Mouse (Mus musculus) neural tube, embryonic 14.5 days (tissue): Measurements from ENCODE around the gene Atp7a. TPM values are rescaled to one million over a fixed set of nuclear protein-coding genes. Genes with fewer than 3 reads are reported as not detected.
"Not testable (repeated sequence)": the region's sequence is repeated elsewhere in the genome, so short reads cannot be mapped to it uniquely, and the experiment has no call there.

Experiments used
- ATAC-seq: fragments of 200-750 bp; cut with Nextera tagmentation; 2 replicates; pipeline ENCODE4 v1.8.0; 2017; ENCODE audit warnings: low read depth, mild to moderate bottlenecking, moderate TSS enrichment, moderate library complexity
- H3K27ac ChIP-seq: fragments of 300-500 bp; sonication (generic); 2 replicates; pipeline ENCODE4 v1.5.1; 2014; ENCODE audit warnings: low read depth, mild to moderate bottlenecking, control low read depth, low read length, moderate library complexity, mixed read lengths
- H3K27me3 ChIP-seq: fragments of 300-500 bp; sonication (generic); 2 replicates; pipeline ENCODE4 v1.6.1; 2014; ENCODE audit warnings: low read length; ENCODE audit not compliant: control insufficient read depth, insufficient read depth
- H3K36me3 ChIP-seq: fragments of 300-500 bp; sonication (generic); 2 replicates; pipeline ENCODE4 v1.6.1; 2014; ENCODE audit warnings: low read length, mixed read lengths; ENCODE audit not compliant: control insufficient read depth, insufficient read depth
- H3K4me1 ChIP-seq: fragments of 300-500 bp; sonication (generic); 2 replicates; pipeline ENCODE4 v1.6.1; 2014; ENCODE audit warnings: low read length; ENCODE audit not compliant: control insufficient read depth, insufficient read depth
- H3K4me2 ChIP-seq: fragments of 300-500 bp; sonication (generic); 2 replicates; pipeline ENCODE4 v1.6.1; 2014; ENCODE audit warnings: mild to moderate bottlenecking, low read depth, low read length, control low read depth
- H3K4me3 ChIP-seq: fragments of 300-500 bp; sonication (generic); 2 replicates; pipeline ENCODE4 v1.5.1; 2014; ENCODE audit warnings: low read depth, low read length, control low read depth, mixed read lengths
- H3K9ac ChIP-seq: fragments of 300-500 bp; sonication (generic); replicated peaks from 2 replicates; pipeline ENCODE4 v1.6.1; 2014; ENCODE audit warnings: low read depth, mild to moderate bottlenecking, control low read depth, low read length, mixed read lengths
- H3K9me3 ChIP-seq: fragments of 300-500 bp; sonication (generic); 2 replicates; pipeline ENCODE4 v1.6.1; 2016; ENCODE audit warnings: low read length; ENCODE audit not compliant: control insufficient read depth
- WGBS: fragments of 180-500 bp; shearing (Covaris S2); extraction: QIAGEN DNeasy Blood & Tissue Kit; methylation state at CpG from one replicate; pipeline ENCODE4 v1.1.7; 2014; 5-methylcytosine and 5-hydroxymethylcytosine counted together
- polyA plus RNA-seq: library from polyadenylated mRNA; unstranded; fragments of >200 nt; fragmentation: Nextera tagmentation; extraction: Ambion mirVana; gene quantifications from 2 replicates; pipeline ENCODE4 v1.2.1, GENCODE M21; 2014

The Atp7a gene
- polyA plus RNA-seq, 1 experiment from 2014 or later, result 12.3 TPM

GRCm38 (mm10) chrX:106045928-106046327, 18.9 kb downstream of the Atp7a start:
- no peak overlapping the region for H3K27ac ChIP-seq
- H3K36me3 ChIP-seq, result no peaks in the 10 kb centered on the region
- no peaks in the 10 kb centered on the region for H3K9me3 ChIP-seq
- H3K4me2 ChIP-seq, result no peak overlapping the region
- H3K4me1 ChIP-seq, result no peaks in the 10 kb centered on the region
- no peak for ATAC-seq
- no peak overlapping the region for H3K9ac ChIP-seq
- 66% methylated on average over 9 of the region's 9 CpGs for WGBS
- no peaks in the 10 kb centered on the region for H3K27me3 ChIP-seq
- no peak overlapping the region for H3K4me3 ChIP-seq

- H3K9ac ChIP-seq, result no peak overlapping the region
- H3K4me1 ChIP-seq, result no peaks in the 10 kb centered on the region
- no peak overlapping the region for H3K27ac ChIP-seq
- no peaks in the 10 kb centered on the region for H3K36me3 ChIP-seq
- H3K9me3 ChIP-seq, result no peaks in the 10 kb centered on the region
- 95% methylated on average over 1 of the region's 1 CpGs for WGBS
- no peak overlapping the region for H3K4me2 ChIP-seq
- H3K27me3 ChIP-seq, result no peaks in the 10 kb centered on the region
- H3K4me3 ChIP-seq, result no peak overlapping the region
- ATAC-seq, result no peak
These were observed 21.1 kb downstream of the Atp7a start for GRCm38 (mm10) chrX:106048191-106048590.

GRCm38 (mm10) chrX:106077858-106078257, 50.8 kb downstream of the Atp7a start:
- not testable (repeated sequence) for H3K4me1 ChIP-seq, H3K9ac ChIP-seq, H3K4me2 ChIP-seq, H3K9me3 ChIP-seq, H3K27me3 ChIP-seq, H3K36me3 ChIP-seq, ATAC-seq, H3K27ac ChIP-seq, H3K4me3 ChIP-seq
- WGBS, result 93% methylated on average over 2 of the region's 2 CpGs

GRCm38 (mm10) chrX:106080811-106081443, 53.9 kb downstream of the Atp7a start:
- H3K4me3 ChIP-seq, result no peak overlapping the region
- no peaks in the 10 kb centered on the region for H3K27me3 ChIP-seq
- no peak; the same call in 1 of the 2 replicates for ATAC-seq
- WGBS, result 33% methylated on average over 13 of the region's 13 CpGs
- H3K4me2 ChIP-seq, result no peak overlapping the region
- no peak overlapping the region for H3K9ac ChIP-seq
- no peaks in the 10 kb centered on the region for H3K9me3 ChIP-seq
- H3K36me3 ChIP-seq, result no peaks in the 10 kb centered on the region
- no peak overlapping the region; the same call in 1 of the 2 replicates for H3K27ac ChIP-seq
- H3K4me1 ChIP-seq, result no peaks in the 10 kb centered on the region

GRCm38 (mm10) chrX:106082518-106082917, 55.4 kb downstream of the Atp7a start:
- Histone ChIP-seq H3K9ac (no peak overlapping the region), H3K4me2 (no peak overlapping the region), H3K36me3 (no peaks in the 10 kb centered on the region), H3K27me3 (no peaks in the 10 kb centered on the region), H3K9me3 (no peaks in the 10 kb centered on the region), H3K27ac (no peak overlapping the region), H3K4me1 (no peaks in the 10 kb centered on the region), H3K4me3 (no peak overlapping the region)
- no peak for ATAC-seq

GRCm38 (mm10) chrX:106085132-106085531, 58.1 kb downstream of the Atp7a start:
- no peak overlapping the region for H3K4me2 ChIP-seq
- H3K27ac ChIP-seq, result no peak overlapping the region
- H3K4me1 ChIP-seq, result no peaks in the 10 kb centered on the region
- WGBS, result 90% methylated on average over 3 of the region's 3 CpGs
- H3K9me3 ChIP-seq, result no peaks in the 10 kb centered on the region
- no peaks in the 10 kb centered on the region for H3K36me3 ChIP-seq
- H3K9ac ChIP-seq, result no peak overlapping the region
- ATAC-seq, result no peak
- no peaks in the 10 kb centered on the region for H3K27me3 ChIP-seq
- H3K4me3 ChIP-seq, result no peak overlapping the region

- no peak overlapping the region for H3K4me2 ChIP-seq
- no peak for ATAC-seq
- no peaks in the 10 kb centered on the region for H3K9me3 ChIP-seq
- WGBS, result 81% methylated on average over 2 of the region's 2 CpGs
- H3K9ac ChIP-seq, result no peak overlapping the region
- H3K4me3 ChIP-seq, result no peak overlapping the region
- no peaks in the 10 kb centered on the region for H3K4me1 ChIP-seq
- H3K27me3 ChIP-seq, result no peaks in the 10 kb centered on the region
- H3K36me3 ChIP-seq, result no peaks in the 10 kb centered on the region
- H3K27ac ChIP-seq, result no peak overlapping the region
These were observed 58.5 kb downstream of the Atp7a start for GRCm38 (mm10) chrX:106085564-106085963.

GRCm38 (mm10) chrX:106092939-106093338, 65.9 kb downstream of the Atp7a start:
- no peaks in the 10 kb centered on the region for H3K36me3 ChIP-seq
- no peaks in the 10 kb centered on the region for H3K9me3 ChIP-seq
- no peak overlapping the region for H3K4me3 ChIP-seq
- H3K9ac ChIP-seq, result no peak overlapping the region
- 18% methylated on average over 5 of the region's 5 CpGs for WGBS
- H3K4me2 ChIP-seq, result no peak overlapping the region
- H3K4me1 ChIP-seq, result no peaks in the 10 kb centered on the region
- H3K27ac ChIP-seq, result no peak overlapping the region
- ATAC-seq, result no peak
- H3K27me3 ChIP-seq, result no peaks in the 10 kb centered on the region

GRCm38 (mm10) chrX:106105464-106105863, 78.4 kb downstream of the Atp7a start:
- no peaks in the 10 kb centered on the region for H3K36me3 ChIP-seq
- 61% methylated on average over 2 of the region's 2 CpGs for WGBS
- no peak overlapping the region for H3K9ac ChIP-seq
- H3K9me3 ChIP-seq, result no peaks in the 10 kb centered on the region
- no peaks in the 10 kb centered on the region for H3K27me3 ChIP-seq
- H3K4me1 ChIP-seq, result no peaks in the 10 kb centered on the region
- H3K4me3 ChIP-seq, result no peak overlapping the region
- no peak overlapping the region for H3K4me2 ChIP-seq
- H3K27ac ChIP-seq, result no peak overlapping the region
- ATAC-seq, result no peak
